Mouse (Mus musculus) thymus, postnatal 25 days (tissue): ENCODE data around the gene Slc12a5.

Source experiments
- DNase-seq: peaks from one replicate; pipeline ENCODE4 v3.0.0; 2022

Gene Slc12a5

GRCm38 (mm10) chr2:165034131-165035057, 73.8 kb downstream of the Slc12a5 start, which contains the start of gene Ncoa5:
Ncoa5 (minus strand) TSS chr2:165034867.
- peak; percentile 99 for DNase-seq

GRCm38 (mm10) chr2:165035058-165035431, 74.4 kb downstream of the Slc12a5 start:
- no peak for DNase-seq

GRCm38 (mm10) chr2:165037415-165037814, 76.8 kb downstream of the Slc12a5 start:
- no peak for DNase-seq

DNA sequence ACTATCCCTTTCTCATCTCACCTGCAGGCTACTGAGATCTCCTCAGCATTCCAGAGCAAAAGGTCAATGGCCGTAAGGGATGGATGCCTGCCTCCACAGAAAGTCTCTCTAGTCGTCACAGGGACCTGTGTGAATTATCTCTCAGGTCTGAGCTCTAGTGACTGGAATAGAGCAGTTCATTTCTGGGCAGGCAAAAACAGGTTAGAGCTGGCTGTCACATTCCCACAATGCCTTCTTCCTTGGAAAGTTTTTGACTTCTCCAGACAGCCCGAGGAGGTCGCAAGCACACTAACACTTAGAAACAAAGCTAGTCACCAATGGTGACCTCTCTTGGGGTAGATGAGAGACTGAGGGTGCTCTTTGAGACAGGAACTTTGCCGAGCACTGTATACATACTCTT, 81.5 kb downstream of the Slc12a5 start:
- DNase-seq = no peak

- DNase-seq = no peak
Observed at GRCm38 (mm10) chr2:165043090-165043636, 82.6 kb downstream of the Slc12a5 start.

GRCm38 (mm10) chr2:165043729-165044128, 83.1 kb downstream of the Slc12a5 start:
- DNase-seq = no peak

GRCm38 (mm10) chr2:165049044-165049443, 88.4 kb downstream of the Slc12a5 start:
- DNase-seq = no peak
